10 mouse cellular contexts compared by ENCODE assay signal in the genomic region with DNA sequence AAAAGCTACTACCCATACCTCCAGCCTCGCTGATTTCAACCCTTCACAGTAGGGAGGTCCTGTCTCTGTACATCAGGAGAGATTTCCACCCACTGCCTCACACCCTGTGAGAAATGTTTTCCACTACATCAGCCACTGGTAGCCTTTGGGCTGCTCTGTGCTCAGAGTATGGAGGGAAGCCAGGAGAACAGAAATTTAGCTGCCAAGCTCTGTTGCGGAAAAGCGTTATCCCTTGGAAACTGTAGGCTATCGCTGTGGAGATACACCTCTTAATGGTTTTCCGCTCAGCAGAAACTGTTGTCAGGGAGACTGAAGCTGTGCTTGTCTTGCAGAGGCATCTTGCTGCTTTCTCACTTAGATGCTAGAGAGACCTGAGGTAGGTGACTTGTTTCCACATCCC.
DNase-seq lines count a peak whose midpoint lies in the region; ATAC-seq lines count a peak whose summit lies in the region.
"Had no signal": no experiment of that assay in that cellular context is flagged by ENCODE, and none has a peak within 500 bp of the region (broad histone marks: within the 10 kb centered on the region; RNA-seq: fewer than 3 reads in every experiment).

No protein-coding gene starts in this region.

- no peaks in the 10 kb centered on the region for H3K27me3 ChIP-seq in forebrain, embryonic 15.5 days
- H3K27me3 ChIP-seq in forebrain, embryonic 16.5 days (replicated peaks; ENCODE audit: control insufficient read depth, insufficient read depth, low read length) = no peaks in the 10 kb centered on the region
- no peaks in the 10 kb centered on the region for H3K27me3 ChIP-seq in heart, embryonic 13.5 days (replicated peaks)

- peak overlapping the region; percentile 3; the same call in 1 of the 2 replicates for H3K27ac ChIP-seq in forebrain, embryonic 15.5 days (replicated peaks)
- H3K27ac ChIP-seq in forebrain, embryonic 16.5 days (ENCODE audit: low read length) = no peak overlapping the region
- H3K27ac ChIP-seq in heart, embryonic 13.5 days (replicated peaks) = peak overlapping the region; percentile 57
- H3K27ac ChIP-seq: liver, embryonic 12.5 days had no signal

- H3K9ac ChIP-seq in forebrain, embryonic 15.5 days (replicated peaks) = no peak overlapping the region
- no peak overlapping the region for H3K9ac ChIP-seq in forebrain, embryonic 16.5 days (replicated peaks; ENCODE audit: low read depth, low read length)
- no peak overlapping the region for H3K9ac ChIP-seq in heart, embryonic 13.5 days
- H3K9ac ChIP-seq: liver, embryonic 12.5 days had no signal

- no peaks in the 10 kb centered on the region for H3K36me3 ChIP-seq in forebrain, embryonic 15.5 days
- no peaks in the 10 kb centered on the region for H3K36me3 ChIP-seq in forebrain, embryonic 16.5 days (ENCODE audit: control insufficient read depth, insufficient read depth)
- no peaks in the 10 kb centered on the region for H3K36me3 ChIP-seq in heart, embryonic 13.5 days
- H3K36me3 ChIP-seq: liver, embryonic 12.5 days had no signal

- H3K4me2 ChIP-seq in forebrain, embryonic 15.5 days (replicated peaks) = no peak overlapping the region
- no peak overlapping the region for H3K4me2 ChIP-seq in forebrain, embryonic 16.5 days (ENCODE audit: low read length)
- H3K4me2 ChIP-seq in heart, embryonic 13.5 days = peak overlapping the region; percentile 24; the same call in 1 of the 2 replicates
- H3K4me2 ChIP-seq: liver, embryonic 12.5 days had no signal

- H3K4me1 ChIP-seq in forebrain, embryonic 15.5 days = peaks cover 3% of the 10 kb centered on the region; the same call in 1 of the 2 replicates
- H3K4me1 ChIP-seq in forebrain, embryonic 16.5 days (replicated peaks; ENCODE audit: control insufficient read depth, insufficient read depth, low read length) = peaks cover 7% of the 10 kb centered on the region
- H3K4me1 ChIP-seq in heart, embryonic 13.5 days = peaks cover 32% of the 10 kb centered on the region

- H3K9me3 ChIP-seq in forebrain, embryonic 15.5 days = no peaks in the 10 kb centered on the region
- peaks cover 3% of the 10 kb centered on the region; the same call in 1 of the 2 replicates for H3K9me3 ChIP-seq in forebrain, embryonic 16.5 days (ENCODE audit: control insufficient read depth, low read length)
- peaks cover 7% of the 10 kb centered on the region; the same call in 1 of the 2 replicates for H3K9me3 ChIP-seq in heart, embryonic 13.5 days
- H3K9me3 ChIP-seq: liver, embryonic 12.5 days had no signal

- peak; percentile 14 for DNase-seq in layer of hippocampus, adult 11-12 months (ENCODE audit: low spot score)
- no peak for DNase-seq in layer of hippocampus, adult 9-10 months (ENCODE audit: low spot score)
- peak; percentile 50 for DNase-seq in CD4-positive helper T cell, adult 2 months (ENCODE audit: low read depth, low spot score)
- DNase-seq in testis, postnatal 14 days (ENCODE audit: low spot score) = no peak
- DNase-seq: right cerebral cortex, postnatal 4 days had no signal

- H3K4me3 ChIP-seq in forebrain, embryonic 15.5 days = no peak overlapping the region
- H3K4me3 ChIP-seq in forebrain, embryonic 16.5 days (replicated peaks; ENCODE audit: low read length) = no peak overlapping the region
- H3K4me3 ChIP-seq in heart, embryonic 13.5 days = no peak overlapping the region
- H3K4me3 ChIP-seq: liver, embryonic 12.5 days had no signal

- WGBS in forebrain, embryonic 15.5 days = 62% methylated on average over 5 of the region's 5 CpGs
- WGBS in forebrain, embryonic 16.5 days = 53% methylated on average over 5 of the region's 5 CpGs
- 66% methylated on average over 5 of the region's 5 CpGs for WGBS in heart, embryonic 13.5 days

- ATAC-seq in forebrain, embryonic 15.5 days (replicated peaks) = 0 out of 2 replicates have a peak, but pooled peaks have one; percentile 32
- ATAC-seq in forebrain, embryonic 16.5 days = no peak
- peak; percentile 37; the same call in 1 of the 2 replicates for ATAC-seq in heart, embryonic 13.5 days (ENCODE audit: extremely low read depth, insufficient number of reproducible peaks, low FRiP score, low TSS enrichment)
- no peak for ATAC-seq in megakaryocyte-erythroid progenitor cell, adult 5-6 weeks (replicated peaks; ENCODE audit: low FRiP score, low TSS enrichment, poor library complexity, severe bottlenecking)
- ATAC-seq: liver, embryonic 12.5 days had no signal

Comparison
In these comparisons a context has a peak if more than half of its experiments do, and no peak if none do; other contexts are left out.
1. ATAC-seq: peak in forebrain, embryonic 15.5 days (single experiment) and heart, embryonic 13.5 days (single experiment); none in forebrain, embryonic 16.5 days (single experiment) and megakaryocyte-erythroid progenitor cell, adult 5-6 weeks (single experiment).
2. DNase-seq: peak in layer of hippocampus, adult 11-12 months (single experiment) and CD4-positive helper T cell, adult 2 months (single experiment); none in layer of hippocampus, adult 9-10 months (single experiment) and testis, postnatal 14 days (single experiment).